Mouse (Mus musculus) olfactory bulb, adult 2 months (tissue): ENCODE results near the gene Sox5. TPM values are rescaled to one million over a fixed set of nuclear protein-coding genes. Genes with fewer than 3 reads are reported as not detected.

Source experiments
- H3K27ac ChIP-seq: fragments of 200-500 bp; 2 replicates; pipeline ENCODE4 v1.5.1; 2012; ENCODE audit warnings: low read depth, low read length; ENCODE audit not compliant: insufficient read depth
- H3K4me1 ChIP-seq: fragments of 200-500 bp; 2 replicates; pipeline ENCODE4 v1.6.1; 2012; ENCODE audit warnings: low read length; ENCODE audit not compliant: control insufficient read depth, insufficient read depth
- H3K4me3 ChIP-seq: fragments of 200-500 bp; 2 replicates; pipeline ENCODE4 v1.5.1; 2012; ENCODE audit warnings: mild to moderate bottlenecking, low read depth, low read length, moderate library complexity; ENCODE audit not compliant: insufficient read depth
- CTCF ChIP-seq: fragments of 200-500 bp; IDR thresholded peaks from 2 replicates; pipeline ENCODE4 v1.5.1; 2012; ENCODE audit warnings: low read depth, mild to moderate bottlenecking, low read length, moderate library complexity; ENCODE audit not compliant: insufficient read depth
- POLR2A ChIP-seq: fragments of 200-500 bp; IDR thresholded peaks from 2 replicates; pipeline ENCODE4 v1.6.1; 2012; ENCODE audit warnings: mild to moderate bottlenecking, low read depth, low read length, moderate library complexity; ENCODE audit not compliant: insufficient read depth
- WGBS: fragments of 180-500 bp; shearing (Covaris S2); methylation state at CpG from one replicate; pipeline ENCODE4 v1.1.7; 2018; 5-methylcytosine and 5-hydroxymethylcytosine counted together
- polyA plus RNA-seq: library from polyadenylated mRNA; stranded (reverse); fragments of >200 nt; gene quantifications from 2 replicates; pipeline ENCODE4 v1.2.4, GENCODE M21; 2012; ENCODE audit warnings: low replicate concordance; ENCODE audit not compliant: missing spikeins, insufficient read depth, insufficient read length

Sox5 gene
- polyA plus RNA-seq, 1 experiment, result not detected

DNA sequence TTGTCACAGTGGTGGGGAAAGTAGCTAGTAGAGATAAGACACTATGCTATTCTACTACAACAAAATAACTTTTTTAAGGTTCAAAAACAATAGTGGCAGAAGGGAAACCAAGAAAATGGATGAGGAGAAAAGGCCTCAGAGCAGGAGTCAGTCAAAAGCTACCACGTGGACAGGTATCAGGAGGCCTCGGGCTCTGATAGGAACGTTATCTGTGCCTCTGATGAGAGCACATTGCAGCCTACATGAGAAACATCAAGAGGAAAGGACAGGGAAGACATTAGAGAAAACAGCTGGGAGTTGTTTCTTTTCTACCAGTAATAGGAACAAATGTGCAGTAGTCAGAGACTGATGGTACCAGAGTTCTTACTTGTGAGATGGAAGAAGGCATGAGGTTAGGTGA lies 41.4 kb downstream of the Sox5 start:
- H3K4me3 ChIP-seq, result no peak overlapping the region
- H3K4me1 ChIP-seq, result no peaks in the 10 kb centered on the region
- H3K27ac ChIP-seq, result no peak overlapping the region
- TF ChIP-seq CTCF (no peak), POLR2A (no peak)
- WGBS, result 96% methylated on average over 3 of the region's 3 CpGs

DNA sequence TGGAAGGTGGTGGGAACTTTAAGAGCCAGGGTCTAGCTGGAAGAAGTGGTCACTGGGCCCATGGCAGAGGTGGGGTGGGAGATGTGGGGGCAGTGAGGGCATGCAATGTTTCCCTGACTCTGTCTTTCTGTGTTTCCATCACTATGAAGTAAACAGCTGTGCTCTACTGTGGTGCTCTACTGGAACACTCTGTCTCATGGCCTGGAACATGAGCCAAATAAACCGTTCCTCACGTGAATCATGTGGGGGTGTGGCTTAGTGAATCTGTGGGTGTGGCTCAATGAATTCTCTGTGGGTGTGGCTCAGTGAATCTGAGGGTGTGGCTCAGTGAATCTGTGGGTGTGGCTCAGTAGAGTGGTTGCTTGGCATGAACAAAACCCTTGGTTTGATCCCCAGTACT lies 42.0 kb downstream of the Sox5 start:
- H3K4me3 ChIP-seq, result no peak overlapping the region
- no peak overlapping the region for H3K27ac ChIP-seq
- H3K4me1 ChIP-seq, result no peaks in the 10 kb centered on the region
- TF ChIP-seq CTCF (no peak), POLR2A (no peak)
- 72% methylated on average over 2 of the region's 2 CpGs for WGBS

DNA sequence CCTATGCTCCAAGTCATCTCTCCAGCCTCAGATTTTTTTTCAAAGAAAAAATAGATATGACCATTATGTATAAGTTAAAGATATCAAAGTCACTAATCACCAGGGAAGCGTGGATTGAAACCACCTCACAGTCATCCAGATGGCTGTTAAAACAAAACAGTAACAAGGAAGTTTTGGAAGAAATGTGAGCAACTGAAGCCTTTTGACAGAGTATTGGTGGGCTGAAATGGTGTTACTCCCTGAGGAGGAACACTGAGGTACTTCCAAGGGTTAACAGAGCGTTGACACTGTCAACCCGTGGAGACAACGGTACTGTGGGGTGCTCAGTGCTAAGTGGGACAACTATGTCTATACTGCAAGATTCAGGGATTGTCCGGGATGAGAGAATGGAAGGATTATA lies 44.0 kb downstream of the Sox5 start:
- Histone ChIP-seq H3K4me1 (no peaks in the 10 kb centered on the region), H3K4me3 (no peak overlapping the region), H3K27ac (no peak overlapping the region)
- no peak for TF ChIP-seq POLR2A
- TF ChIP-seq CTCF, result no peak
- WGBS, result 90% methylated on average over 5 of the region's 5 CpGs

DNA sequence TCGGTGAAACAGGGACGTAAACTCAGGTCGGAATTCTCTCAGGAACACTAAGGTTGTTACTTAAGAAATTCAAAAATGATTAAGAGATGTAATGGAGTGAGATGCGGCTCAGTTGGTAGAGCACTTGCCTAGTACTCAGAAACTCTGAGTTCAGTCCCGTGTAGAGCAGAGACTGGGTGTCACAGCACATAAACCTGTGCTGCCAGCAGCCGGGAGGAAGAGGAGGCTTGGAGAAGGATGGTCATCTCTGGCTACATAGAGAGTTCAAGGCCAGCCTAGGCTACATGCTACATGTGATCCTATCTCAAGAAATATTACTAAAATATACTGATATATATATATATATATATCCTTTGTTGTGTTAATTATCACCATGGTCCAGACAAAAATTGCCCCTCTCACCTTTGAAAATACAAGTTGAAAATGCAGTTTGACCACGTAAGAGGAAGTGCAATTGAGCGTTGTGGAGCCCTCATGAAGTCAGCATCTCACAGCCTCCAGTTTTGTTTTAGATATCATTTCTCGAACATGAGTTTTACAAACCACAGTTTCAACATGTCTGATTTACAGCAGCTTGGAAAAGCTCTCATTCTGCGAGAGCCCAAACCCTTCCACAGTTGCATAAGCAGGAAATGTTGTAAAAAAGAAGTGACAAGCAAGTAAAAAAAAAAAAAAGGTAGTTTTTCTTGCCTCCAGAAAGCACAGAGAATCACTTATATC lies 50.4 kb downstream of the Sox5 start:
- Histone ChIP-seq H3K4me1 (peaks cover 5% of the 10 kb centered on the region), H3K27ac (no peak overlapping the region), H3K4me3 (no peak overlapping the region)
- TF ChIP-seq CTCF, result no peak
- TF ChIP-seq POLR2A, result no peak
- 94% methylated on average over 10 of the region's 10 CpGs for WGBS

DNA sequence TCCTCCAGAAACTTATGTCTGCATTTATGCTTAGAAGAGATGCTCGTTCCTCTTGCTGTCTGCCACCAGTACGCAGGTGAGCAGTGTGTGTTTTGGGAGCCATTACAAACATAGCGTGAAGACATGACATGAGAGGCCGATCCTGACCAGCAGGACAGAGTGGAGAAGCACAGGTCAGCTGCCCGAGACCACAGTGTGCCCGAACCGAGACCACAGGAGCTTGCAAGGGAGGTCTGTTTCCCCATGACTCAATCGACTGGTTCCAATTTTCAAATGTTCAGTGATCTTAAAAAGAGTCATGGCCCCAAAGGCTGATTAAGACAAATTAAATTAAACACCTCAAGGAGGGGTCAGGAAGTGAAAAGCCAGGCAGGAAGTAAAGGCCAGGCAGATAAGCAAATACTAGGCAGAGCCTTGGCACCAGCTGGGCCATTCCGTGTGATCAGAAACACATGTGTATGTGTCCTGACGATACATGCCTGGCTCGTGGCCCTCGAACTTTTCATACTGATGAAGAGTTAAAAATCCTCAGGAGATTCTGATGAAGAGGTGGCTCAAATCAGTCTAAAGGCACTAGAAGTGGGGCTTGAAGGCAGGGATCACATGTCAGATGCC lies 58.1 kb downstream of the Sox5 start:
- WGBS, result 91% methylated on average over 12 of the region's 12 CpGs
- H3K4me3 ChIP-seq, result no peak overlapping the region
- TF ChIP-seq POLR2A, result no peak
- no peak for TF ChIP-seq CTCF
- no peak overlapping the region for H3K27ac ChIP-seq
- H3K4me1 ChIP-seq, result no peaks in the 10 kb centered on the region

DNA sequence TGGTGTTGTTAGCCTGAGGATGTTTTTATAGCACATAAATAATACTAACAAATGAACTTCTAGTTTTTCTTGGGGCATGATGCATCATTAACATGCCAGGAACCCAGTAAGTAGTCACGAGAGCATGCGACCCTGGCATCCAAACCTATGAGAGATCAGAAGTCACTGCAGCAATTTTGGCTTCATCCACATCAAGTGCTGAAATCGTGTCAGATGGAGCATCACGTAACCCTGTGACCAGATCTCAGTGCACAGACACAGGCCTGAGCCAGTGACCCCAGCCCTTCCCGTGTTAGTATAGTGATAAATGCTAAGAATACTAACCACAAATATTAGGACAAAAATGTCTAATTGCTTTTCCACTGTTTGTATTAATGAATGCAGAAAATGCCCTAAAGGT lies 58.8 kb downstream of the Sox5 start:
- Histone ChIP-seq H3K4me3 (no peak overlapping the region), H3K4me1 (no peaks in the 10 kb centered on the region), H3K27ac (no peak overlapping the region)
- 93% methylated on average over 5 of the region's 5 CpGs for WGBS
- no peak for TF ChIP-seq POLR2A
- TF ChIP-seq CTCF, result no peak

DNA sequence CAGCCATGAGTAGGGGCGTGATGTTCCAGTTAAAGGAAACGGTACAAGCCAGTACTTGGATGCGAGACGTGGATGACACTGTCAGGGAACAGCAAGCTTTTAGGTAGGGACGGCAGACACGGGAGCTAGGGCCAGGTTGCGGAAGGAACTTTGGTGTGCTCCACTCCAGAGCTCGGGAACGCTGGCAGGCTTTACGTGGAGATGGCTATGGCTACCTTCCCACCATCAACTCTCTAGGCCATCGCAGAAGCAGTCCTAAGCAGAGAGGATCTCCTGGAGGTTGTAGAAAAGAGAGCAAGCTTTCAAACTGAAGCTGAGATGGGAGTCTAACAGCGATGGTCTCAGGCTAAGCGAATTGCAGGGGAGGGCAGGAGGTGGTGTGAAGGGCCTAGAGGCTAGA lies 60.9 kb downstream of the Sox5 start:
- Histone ChIP-seq H3K4me3 (no peak overlapping the region), H3K27ac (no peak overlapping the region), H3K4me1 (no peaks in the 10 kb centered on the region)
- TF ChIP-seq CTCF, result no peak
- TF ChIP-seq POLR2A, result no peak
- 97% methylated on average over 13 of the region's 13 CpGs for WGBS

DNA sequence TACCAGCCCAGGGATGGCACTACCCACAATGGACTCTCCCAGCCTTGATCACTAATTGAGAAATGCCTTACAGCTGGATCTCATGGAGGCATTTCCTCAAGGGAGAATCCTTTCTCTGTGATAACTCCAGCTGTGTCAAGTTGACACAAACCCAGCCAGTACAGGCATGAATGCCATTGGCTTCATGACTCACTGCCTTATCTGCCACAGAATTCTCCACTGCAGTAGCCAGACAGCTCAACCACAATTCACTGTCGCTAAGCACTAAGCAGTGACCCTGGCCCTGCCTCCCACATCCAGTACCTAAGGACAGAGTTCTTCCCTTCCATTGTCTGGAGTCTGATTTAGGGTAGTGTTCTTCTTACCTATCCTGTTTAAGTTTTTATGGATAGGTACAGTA lies 65.4 kb downstream of the Sox5 start:
- TF ChIP-seq CTCF (no peak), POLR2A (no peak)
- Histone ChIP-seq H3K27ac (no peak overlapping the region), H3K4me1 (peaks cover 2% of the 10 kb centered on the region; the same call in 1 of the 2 replicates), H3K4me3 (no peak overlapping the region)
- WGBS, result 84% methylated on average over 1 of the region's 1 CpGs

DNA sequence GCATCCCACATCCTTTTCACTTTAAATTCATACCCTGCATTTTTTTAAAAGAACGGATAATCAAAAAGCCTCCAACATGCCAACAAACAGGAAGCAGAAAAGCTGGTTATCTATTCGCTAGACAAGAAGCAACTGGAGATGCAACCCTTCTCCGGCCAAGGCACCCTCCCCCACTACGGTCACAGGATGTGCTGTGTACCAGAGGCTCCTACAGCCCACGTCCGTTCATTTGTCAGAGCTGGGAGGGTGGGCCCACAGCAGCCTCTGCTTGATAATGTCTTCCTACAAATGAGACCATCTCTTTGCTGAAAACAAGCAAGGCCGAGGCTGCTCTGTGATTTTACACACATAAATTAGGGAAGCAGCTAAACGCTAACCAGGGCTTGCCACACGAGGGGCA lies 69.9 kb downstream of the Sox5 start:
- no peak overlapping the region for H3K4me3 ChIP-seq
- H3K4me1 ChIP-seq, result peaks cover 4% of the 10 kb centered on the region; the same call in 1 of the 2 replicates
- WGBS, result 38% methylated on average over 9 of the region's 9 CpGs
- no peak overlapping the region for H3K27ac ChIP-seq
- TF ChIP-seq POLR2A (no peak), CTCF (no peak)
